Mouse (Mus musculus): ENCODE results near the gene Tpsb2. TPM values are rescaled to one million over a fixed set of nuclear protein-coding genes. Genes with fewer than 3 reads are reported as not detected.
A peak's percentile ranks its signal among the peaks of the same experiment; 100 is the strongest.

Tpsb2 gene
- under 1 TPM in 1 of 2 experiments, not detected in 1; 0.26 TPM for total RNA-seq (2021)
- long read RNA-seq, experiment 1, result 0 reads
- long read RNA-seq, experiment 2, result 0 reads

DNA sequence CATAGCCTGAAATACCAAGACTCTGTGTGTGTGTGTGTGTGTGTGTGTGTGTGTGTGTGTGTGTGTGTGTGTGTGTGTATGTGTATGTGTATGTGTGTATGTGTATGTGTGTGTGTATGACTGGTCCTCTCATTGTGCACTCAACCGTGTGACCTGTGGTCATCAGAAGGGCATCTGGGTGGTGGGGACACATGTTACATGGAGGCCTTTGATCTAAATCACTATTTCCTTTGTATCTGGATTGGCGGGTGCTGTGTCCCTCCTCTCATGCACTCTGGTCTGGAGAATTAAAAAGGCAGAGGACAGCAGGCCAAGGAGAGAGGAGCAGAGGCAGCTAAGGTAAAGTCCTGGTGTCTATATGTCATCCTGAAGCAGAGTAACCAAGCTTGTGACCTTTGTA is at the start of gene Tpsb2:
TSS of gene Tpsb2 (plus strand) at position 301 of the 400 bp plus-strand sequence.
- no peak for DNase-seq (ENCODE audit: low spot score in 2 of 2)
- intact Hi-C loops (cut with DNase I), result no loop called here

DNA sequence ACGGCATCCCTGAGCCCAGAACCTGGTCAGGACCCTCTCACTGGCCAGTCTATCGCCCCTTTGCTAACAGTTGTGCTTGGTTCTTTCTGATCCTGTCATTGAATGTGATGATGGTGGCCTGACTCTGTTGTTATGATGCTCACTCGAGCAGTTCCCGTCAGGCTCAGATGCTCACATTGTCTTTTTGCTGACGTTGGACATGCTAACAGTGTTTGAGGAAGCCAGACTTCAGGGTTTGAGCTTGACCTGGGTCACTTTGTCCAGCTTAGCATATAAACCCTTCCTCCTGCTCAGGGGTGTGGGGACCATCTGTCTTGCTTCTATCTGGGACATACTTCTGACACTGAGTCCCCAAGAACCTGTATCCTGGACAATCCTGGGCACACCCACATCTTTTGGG is 47.8 kb upstream of the Tpsb2 start, which contains the start of gene Prss29:
TSS of gene Prss29 (plus strand) at position 301 of the 400 bp plus-strand sequence.
- intact Hi-C loops (cut with DNase I), result no loop called here
- DNase-seq (ENCODE audit: low spot score in 2 of 2), result no peak

DNA sequence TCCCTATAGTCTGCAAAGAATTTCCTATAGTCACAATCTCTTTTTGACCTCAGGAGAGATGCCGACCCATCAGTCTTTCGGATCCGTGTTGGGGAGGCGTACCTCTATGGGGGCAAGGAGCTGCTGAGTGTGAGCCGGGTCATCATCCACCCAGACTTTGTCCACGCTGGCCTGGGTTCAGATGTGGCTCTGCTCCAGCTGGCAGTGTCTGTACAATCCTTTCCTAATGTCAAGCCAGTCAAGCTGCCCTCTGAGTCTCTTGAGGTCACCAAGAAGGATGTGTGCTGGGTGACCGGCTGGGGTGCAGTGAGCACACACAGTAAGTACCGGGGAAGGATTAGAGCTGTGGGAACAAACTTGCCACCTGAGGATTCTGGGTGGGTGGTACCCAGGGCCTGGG is 45.3 kb upstream of the Tpsb2 start:
- no peak for DNase-seq (ENCODE audit: low spot score in 2 of 2)
- intact Hi-C loops (cut with DNase I), result no loop called here

DNA sequence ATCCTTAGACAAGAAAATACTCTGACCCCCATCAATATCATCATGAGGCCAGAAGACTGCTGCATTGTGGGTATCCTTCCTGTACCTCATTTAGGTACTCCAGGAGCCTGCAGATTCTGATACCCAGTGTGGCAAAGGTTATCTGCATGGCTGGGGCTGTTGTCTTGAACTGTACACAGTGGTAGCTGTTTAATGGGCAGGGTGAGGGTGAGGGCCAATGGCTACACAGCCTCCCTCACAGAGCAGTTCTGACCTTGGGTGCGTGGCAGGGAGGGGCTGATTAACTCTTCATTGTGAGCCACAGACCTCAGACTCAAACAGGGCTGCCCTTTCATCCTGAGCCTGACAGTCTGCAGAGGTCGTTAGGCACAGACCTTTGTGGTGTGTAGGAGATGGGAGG is 43.2 kb upstream of the Tpsb2 start:
- no peak for DNase-seq (ENCODE audit: low spot score in 2 of 2)
- intact Hi-C loops (cut with DNase I), result no loop called here

DNA sequence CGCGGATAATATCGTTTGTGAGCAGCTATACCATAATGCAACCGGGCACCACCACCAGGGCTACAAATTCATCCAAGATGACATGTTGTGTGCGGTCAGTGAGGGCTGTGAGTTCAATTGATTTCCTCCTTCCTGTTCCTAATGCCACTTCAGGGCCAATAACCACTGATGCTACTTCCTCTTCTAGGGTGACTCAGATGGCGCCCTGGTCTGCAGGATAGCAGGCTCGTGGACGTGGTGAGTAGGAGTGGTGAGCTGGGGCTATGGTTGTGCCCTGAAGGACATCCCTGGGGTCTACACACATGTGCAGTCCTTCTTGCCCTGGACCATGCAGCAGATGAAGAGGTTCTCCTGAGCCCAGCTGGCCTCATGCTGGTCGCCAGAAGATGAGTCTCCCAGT is 33.8 kb upstream of the Tpsb2 start:
- no peak for DNase-seq (ENCODE audit: low spot score in 2 of 2)
- intact Hi-C loops (cut with DNase I), result no loop called here

DNA sequence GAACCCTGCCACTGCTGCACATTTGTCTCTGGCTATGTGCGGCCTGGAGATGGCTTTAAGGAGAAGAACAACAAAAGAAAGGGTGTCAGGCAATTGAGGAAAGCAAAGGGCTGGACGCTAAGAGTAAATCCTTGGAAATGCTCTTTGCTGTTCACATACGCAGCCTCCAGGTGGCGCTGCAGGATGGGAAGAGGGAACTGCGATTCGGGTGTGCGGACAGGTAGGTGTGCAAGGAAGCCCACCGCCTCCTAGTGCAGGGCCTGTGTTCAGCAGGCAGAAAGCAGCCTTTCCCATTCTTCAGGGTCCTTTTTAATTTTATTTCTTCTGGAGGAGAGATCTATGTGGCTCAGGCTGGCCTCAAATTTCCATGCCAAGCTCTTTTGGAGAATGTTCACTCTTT is 32.2 kb upstream of the Tpsb2 start:
- intact Hi-C loops (cut with DNase I), result loop anchor here (2.0 kb wide), 2 partner anchors 29 to 137 kb away; no protein-coding TSS in a partner anchor
- DNase-seq (ENCODE audit: low spot score in 2 of 2), result peak; percentile 62 to 74

DNA sequence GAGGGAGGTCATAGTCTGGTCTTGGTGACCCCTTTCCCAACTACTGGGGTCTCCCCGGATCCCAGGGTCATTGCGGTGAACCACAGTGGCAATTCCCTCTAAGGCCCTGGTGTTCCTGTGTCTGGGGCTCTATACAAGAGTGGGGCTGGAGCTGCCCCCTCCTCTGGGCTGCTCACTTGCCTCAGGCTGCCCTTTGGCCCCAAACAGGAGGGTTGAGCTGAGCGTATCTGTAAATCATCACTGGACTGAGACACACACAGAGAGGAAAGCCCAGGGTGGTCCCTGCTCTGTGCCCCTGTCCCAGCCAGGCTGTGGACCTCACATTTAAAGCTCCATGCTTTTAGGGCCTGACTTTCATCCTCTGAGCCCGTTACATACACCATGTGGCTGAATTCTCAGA is 27.9 kb upstream of the Tpsb2 start:
- no peak for DNase-seq (ENCODE audit: low spot score in 2 of 2)
- intact Hi-C loops (cut with DNase I), result no loop called here

DNA sequence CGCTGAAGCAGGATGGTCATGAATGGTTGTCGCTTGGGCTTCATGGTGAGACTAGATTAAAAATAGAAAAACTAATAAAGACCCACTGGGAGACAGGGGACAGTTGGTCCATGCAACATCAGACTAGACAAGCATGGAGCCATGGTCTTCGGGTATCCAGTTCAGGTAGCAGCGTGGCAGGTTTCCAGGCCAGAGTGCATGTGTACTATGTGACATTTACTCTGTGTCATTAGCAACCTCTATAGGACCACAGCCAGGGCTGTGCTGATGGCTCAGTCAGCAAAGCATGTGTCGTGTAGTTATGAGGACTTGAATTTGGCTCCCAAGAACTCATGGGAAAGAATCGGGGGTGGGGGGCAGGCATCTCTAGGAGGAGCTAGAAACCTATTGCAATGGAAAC is 26.1 kb upstream of the Tpsb2 start:
- intact Hi-C loops (cut with DNase I), result no loop called here
- no peak for DNase-seq (ENCODE audit: low spot score in 2 of 2)

DNA sequence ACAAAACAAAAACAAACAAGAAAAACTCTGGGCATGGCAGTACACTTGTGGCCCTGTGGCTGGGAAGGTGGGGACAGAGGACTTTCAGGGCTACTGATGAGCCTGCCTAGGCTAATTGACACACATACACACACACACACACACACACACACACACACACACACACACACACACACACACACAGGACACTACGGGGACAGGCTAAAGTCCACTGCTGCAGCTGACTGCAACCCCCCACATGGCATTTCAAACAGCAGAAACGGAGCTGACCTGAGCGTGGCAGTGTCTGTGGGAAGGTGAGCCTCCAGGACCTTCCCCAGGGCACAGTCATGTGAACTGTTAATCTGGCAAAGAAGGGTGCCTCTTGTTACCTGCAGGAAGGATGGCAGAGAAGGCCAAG is 24.6 kb upstream of the Tpsb2 start:
- no peak for DNase-seq (ENCODE audit: low spot score in 2 of 2)
- intact Hi-C loops (cut with DNase I), result no loop called here

DNA sequence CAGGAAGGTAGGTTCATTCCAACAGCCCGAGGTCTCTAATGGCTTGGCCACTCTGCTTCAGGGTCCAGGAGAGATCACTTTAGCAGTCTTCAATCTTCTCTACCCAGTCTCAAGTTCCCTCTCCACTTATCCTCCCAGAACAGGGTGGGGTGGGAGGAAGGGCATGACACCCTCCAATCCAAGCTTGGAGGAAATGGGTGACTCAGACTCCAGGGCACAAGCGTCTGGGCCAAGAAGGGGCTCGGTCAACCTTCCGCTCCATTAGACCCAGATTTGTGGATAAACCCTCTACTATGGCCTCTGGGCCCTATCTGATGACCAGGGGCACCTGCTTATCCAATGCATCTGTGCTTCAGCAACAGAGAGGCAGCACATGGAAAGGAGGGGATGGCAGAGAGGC is 20.6 kb upstream of the Tpsb2 start, which contains the start of gene Tpsab1:
TSS of gene Tpsab1 (minus strand) at position 101 of the 400 bp plus-strand sequence.
- no peak for DNase-seq (ENCODE audit: low spot score in 2 of 2)
- intact Hi-C loops (cut with DNase I), result no loop called here

DNA sequence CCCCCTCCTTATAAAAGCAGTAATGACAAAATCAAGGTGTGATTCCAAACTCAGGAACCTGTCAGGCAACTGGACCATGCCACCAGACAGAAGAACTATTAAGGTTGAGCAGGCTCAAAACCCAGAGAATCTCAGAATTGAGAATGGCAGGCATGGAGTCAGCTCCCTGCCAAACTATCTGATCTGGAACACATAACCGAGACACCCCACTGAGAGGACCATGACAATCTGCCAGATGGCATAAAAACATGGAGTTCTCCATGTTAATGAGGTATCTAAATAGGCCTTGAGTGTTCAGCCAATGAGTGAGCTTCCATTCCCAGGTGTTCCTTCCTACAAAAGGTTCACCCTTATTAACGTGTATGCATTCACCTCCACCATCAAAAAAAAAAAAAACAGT is 4.8 kb upstream of the Tpsb2 start:
- DNase-seq (ENCODE audit: low spot score in 2 of 2), result no peak

DNA sequence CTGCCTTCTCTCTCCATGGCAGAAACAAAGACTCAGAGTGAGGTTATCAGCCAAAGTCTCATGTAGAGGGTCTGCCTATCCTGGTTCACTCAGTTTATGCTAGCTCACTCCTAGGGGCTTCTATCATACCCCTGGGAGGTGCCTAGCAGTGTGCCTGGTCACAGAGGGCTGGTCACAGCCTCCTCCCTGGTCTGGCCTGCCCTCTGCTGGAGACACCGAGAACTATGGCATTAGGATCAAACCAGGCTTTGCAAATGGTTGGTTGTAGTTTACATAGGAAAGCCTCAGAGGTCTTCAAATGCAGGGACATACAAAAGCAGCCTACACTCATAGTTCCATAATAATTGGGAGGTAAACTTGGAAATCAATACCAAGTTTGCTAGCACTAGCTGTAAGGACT is 2.4 kb upstream of the Tpsb2 start:
- intact Hi-C loops (cut with DNase I), result loop anchor here (2.0 kb wide), 1 partner anchor 29 kb away; no protein-coding TSS in a partner anchor
- peak; percentile 34 to 49 for DNase-seq (ENCODE audit: low spot score in 2 of 2)

More for the DNA sequence above, 4.8 kb upstream of the Tpsb2 start:
- intact Hi-C loops (cut with DNase I), result no loop called here

DNA sequence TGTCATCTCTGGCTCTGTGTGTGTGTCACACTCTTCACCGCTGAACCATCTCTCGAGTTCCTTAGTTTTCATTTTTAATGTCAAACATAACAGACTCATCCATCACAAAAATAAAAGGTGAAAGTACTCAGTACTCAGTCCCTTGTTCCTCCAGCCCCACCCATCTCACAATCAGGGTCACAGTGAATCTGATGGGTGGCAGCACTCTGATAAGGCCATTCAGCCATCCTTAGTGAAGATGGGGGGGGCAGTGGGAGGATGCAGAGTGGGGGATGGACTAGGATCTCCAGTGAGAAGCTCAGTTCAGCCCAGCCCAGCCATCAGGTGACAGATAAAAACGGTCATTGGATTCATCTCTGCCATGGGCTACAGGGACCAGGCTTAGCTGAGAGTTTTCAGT is 2.9 kb downstream of the Tpsb2 start, which contains the start of gene Tpsg1:
TSS of gene Tpsg1 (plus strand) at position 301 of the 400 bp plus-strand sequence.
- DNase-seq (ENCODE audit: low spot score in 2 of 2), result no peak
- intact Hi-C loops (cut with DNase I), result no loop called here

DNA sequence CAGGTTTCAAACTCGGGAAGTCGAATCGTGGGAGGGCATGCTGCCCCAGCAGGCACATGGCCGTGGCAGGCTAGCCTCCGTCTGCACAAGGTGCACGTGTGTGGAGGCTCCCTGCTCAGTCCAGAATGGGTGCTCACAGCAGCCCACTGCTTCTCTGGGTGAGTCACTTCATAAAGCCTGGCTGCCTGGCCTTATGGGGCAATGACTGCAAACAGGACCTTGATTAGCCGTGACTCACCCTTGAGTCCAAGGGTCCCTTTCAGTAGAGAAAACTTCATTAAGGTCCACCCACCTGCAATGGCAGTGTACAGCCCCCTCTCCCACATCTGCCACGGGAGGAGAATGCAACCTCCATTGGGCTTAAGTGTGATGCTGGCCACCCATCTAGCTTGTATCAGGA is 6.4 kb downstream of the Tpsb2 start:
- intact Hi-C loops (cut with DNase I), result loop anchor here (5.0 kb wide), 1 partner anchor 80 kb away; no protein-coding TSS in a partner anchor
- no peak for DNase-seq (ENCODE audit: low spot score in 2 of 2)

DNA sequence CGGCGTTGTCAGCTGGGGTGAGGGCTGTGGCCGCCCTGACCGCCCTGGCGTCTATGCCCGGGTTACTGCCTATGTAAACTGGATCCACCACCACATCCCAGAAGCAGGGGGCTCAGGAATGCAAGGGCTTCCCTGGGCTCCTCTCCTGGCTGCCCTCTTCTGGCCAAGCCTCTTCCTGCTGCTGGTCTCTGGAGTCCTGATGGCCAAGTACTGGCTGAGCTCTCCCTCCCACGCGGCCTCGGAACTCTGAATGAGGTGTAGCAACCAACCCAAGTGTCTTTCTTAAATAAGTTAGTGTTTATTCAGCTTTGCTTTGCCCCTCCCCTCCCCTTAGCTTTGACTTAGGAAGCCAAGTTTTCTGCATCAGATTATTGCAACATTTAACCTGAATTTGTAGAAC is 7.9 kb downstream of the Tpsb2 start:
- intact Hi-C loops (cut with DNase I), result loop anchor here (5.0 kb wide), 1 partner anchor 82 kb away; no protein-coding TSS in a partner anchor
- peak in 1 of 2 experiments; percentile 63 for DNase-seq (ENCODE audit: low spot score in 2 of 2)

DNA sequence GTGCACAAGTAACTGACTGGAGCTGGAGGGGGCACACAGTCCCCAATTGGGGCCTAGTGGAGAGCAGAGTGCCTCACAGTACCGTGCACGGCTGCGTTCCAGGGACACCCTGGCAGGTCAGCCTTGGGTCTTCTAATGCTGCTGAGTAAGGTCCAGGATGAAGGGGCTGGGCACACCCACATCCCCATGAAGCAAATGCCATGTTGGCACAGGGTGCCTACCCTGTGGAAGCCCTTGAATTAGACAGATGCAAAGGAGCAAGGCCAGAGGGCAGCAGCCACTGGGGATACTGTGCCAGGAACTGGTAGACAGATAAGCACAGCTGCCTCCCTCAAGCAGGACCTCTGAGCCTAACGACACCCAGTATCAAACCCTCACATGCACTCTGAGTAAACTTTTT is 28.4 kb downstream of the Tpsb2 start:
- intact Hi-C loops (cut with DNase I), result no loop called here
- no peak for DNase-seq (ENCODE audit: low spot score in 2 of 2)

DNA sequence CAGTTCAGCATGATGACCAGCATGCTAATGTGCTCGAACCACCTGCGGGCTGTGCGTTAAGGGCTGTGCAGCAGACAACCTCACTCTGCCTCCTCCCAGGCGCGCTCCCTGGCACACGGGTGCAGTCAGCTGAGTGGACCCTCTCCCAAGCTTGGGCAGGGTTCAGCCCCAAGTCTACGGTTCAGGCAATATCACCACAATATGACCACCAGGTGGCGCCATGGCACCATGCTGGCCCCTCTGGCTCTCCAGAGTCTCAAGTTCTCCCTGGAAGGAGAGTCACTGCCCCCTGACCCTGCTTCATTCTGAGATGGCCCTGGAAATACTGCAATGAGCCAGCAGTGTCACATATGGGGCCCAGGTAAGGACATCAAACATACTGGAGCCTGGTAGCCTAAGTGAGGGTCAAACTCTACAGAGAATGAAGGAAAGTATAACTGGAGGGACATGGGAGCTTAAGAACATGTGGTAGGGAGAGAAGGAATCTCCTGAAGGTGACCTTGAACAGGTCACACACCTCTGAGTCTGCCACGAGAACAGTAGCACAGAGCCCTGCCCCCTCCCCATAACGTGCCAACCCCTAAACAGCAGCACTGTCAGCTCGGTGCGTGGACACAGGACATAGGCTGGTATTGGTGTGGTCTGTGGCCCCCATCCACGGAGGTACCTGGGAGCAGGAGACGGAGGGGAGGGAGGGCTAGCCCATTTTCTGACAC is 31.9 kb downstream of the Tpsb2 start:
- intact Hi-C loops (cut with DNase I), result loop anchor here (1.0 to 5.0 kb wide), 2 partner anchors 71 to 304 kb away; no protein-coding TSS in a partner anchor
- DNase-seq (ENCODE audit: low spot score in 2 of 2), result peak; percentile 73 to 89

DNA sequence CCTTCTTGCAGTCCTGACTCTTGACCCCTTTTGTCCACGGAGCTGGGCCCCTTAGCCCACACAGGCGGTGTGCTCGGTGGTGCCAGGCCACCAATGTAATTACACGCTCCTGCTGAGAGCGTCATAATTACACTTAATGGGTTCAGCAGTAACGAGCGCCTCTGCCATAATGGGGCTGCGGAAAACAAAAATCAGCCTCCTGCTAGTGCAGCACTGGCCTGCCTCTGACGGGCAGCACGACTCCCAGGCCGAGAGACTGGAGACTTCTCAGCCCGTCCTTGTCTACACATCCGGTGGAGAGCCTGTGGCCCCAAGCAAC is 32.4 kb downstream of the Tpsb2 start:
- no peak for DNase-seq (ENCODE audit: low spot score in 2 of 2)
- intact Hi-C loops (cut with DNase I), result loop anchor here (1.0 to 5.0 kb wide), 2 partner anchors 71 to 304 kb away; no protein-coding TSS in a partner anchor

DNA sequence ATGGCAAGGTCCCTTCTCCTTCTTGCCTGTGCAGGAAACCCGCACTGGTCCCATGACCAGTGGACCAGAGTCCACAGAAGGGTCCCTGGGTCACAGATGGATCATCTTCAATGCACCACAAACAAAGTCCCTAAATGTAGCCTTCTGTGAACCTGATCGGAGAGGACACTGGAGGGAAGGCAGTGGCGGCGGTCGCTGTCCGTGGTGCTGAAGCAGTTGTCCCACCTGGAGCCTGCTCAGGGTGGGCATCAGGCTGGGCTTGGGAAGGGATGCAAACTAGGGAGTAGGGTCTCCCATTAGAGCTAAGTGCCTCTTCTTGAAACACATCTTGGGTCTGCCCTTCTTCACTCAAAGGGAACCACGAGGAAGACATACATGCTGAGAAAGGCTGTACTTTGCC is 34.3 kb downstream of the Tpsb2 start:
- DNase-seq (ENCODE audit: low spot score in 2 of 2), result no peak
- intact Hi-C loops (cut with DNase I), result no loop called here

DNA sequence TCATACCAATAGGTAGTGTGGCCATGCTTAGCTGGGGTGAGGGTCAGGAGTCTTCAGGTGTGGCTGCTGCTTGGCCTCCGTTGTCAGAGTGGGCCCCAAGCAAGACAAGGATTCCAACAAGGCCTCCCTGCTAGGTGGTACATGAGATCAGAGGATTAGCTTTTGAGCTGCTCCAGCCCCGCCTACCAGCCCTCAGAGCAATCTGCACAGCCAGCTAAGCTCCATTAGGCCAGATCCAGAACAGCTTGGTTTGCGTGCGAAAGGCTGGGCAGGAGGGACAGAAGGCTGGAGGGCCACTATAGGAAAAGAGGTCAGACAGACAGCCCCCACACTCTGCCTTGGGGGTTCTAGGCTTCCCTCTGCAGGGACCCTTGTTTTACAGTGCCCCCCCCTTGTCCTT is 35.4 kb downstream of the Tpsb2 start:
- intact Hi-C loops (cut with DNase I), result no loop called here
- no peak for DNase-seq (ENCODE audit: low spot score in 2 of 2)

DNA sequence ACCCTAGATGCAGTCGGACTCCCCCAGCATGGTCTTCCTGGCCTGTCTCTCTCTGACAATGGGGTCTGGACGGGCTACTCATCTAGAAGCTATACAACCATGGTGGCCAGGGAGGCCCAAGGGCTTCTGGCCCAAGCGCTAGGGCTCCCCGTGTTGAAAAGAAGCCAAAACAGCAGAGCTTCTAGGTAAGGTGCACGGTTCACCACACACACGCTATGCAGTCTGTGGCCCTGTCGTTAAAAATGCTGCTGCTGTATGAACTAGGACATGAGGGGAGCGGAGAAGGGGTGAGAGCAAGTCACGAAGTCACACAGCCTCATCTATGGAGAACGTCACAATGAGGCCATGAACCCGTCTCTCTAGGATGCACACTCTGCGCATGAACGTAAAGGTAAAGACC is 36.1 kb downstream of the Tpsb2 start:
- intact Hi-C loops (cut with DNase I), result no loop called here
- DNase-seq (ENCODE audit: low spot score in 2 of 2), result no peak
